Mouse (Mus musculus) thymus, adult 2 months (tissue): ENCODE measurements at regions not wholly inside any gene's neighbourhood (a gene's known extent, or its start where the extent isn't known, plus 50 kb on each side); places are given as distances from the start of the nearest gene placed in this dataset.

Experiments
- DNase-seq: peaks from one replicate; pipeline ENCODE4 v3.0.0; 2021
- H3K27ac ChIP-seq: fragments of 200-500 bp; 2 replicates; pipeline ENCODE4 v1.5.1; 2012; ENCODE audit warnings: low read length, control low read depth; ENCODE audit not compliant: control insufficient read depth, insufficient read depth
- H3K27me3 ChIP-seq: fragments of 200-500 bp; 2 replicates; pipeline ENCODE4 v1.6.1; 2012; ENCODE audit warnings: mild to moderate bottlenecking, low read length, moderate library complexity, mixed read lengths; ENCODE audit not compliant: control insufficient read depth, insufficient read depth
- H3K36me3 ChIP-seq: fragments of 200-500 bp; 2 replicates; pipeline ENCODE4 v1.6.1; 2012; ENCODE audit warnings: mild to moderate bottlenecking, low read length, moderate library complexity; ENCODE audit not compliant: control insufficient read depth, insufficient read depth
- H3K4me1 ChIP-seq: fragments of 200-500 bp; replicated peaks from 2 replicates; pipeline ENCODE4 v1.6.1; 2012; ENCODE audit warnings: low read length; ENCODE audit not compliant: control insufficient read depth, insufficient read depth
- H3K4me3 ChIP-seq: fragments of 200-500 bp; 2 replicates; pipeline ENCODE4 v1.5.1; 2012; ENCODE audit warnings: mild to moderate bottlenecking, low read length, control low read depth, moderate library complexity; ENCODE audit not compliant: control insufficient read depth, insufficient read depth
- CTCF ChIP-seq: fragments of 200-500 bp; IDR thresholded peaks from 2 replicates; pipeline ENCODE4 v1.5.1; 2012; ENCODE audit warnings: mild to moderate bottlenecking, control low read depth, low read length, moderate library complexity, borderline replicate concordance; ENCODE audit not compliant: control insufficient read depth, poor library complexity, insufficient read depth; ENCODE audit errors: extremely low read depth
- POLR2A ChIP-seq: fragments of 200-500 bp; IDR thresholded peaks from 2 replicates; pipeline ENCODE4 v1.6.1; 2012; ENCODE audit warnings: mild to moderate bottlenecking, low read length, control low read depth, moderate library complexity; ENCODE audit not compliant: control insufficient read depth, poor library complexity, insufficient read depth; ENCODE audit errors: extremely low read depth
- WGBS: fragments of 180-500 bp; shearing (Covaris S2); methylation state at CpG from one replicate; pipeline ENCODE4 v1.1.7; 2018; 5-methylcytosine and 5-hydroxymethylcytosine counted together

DNA sequence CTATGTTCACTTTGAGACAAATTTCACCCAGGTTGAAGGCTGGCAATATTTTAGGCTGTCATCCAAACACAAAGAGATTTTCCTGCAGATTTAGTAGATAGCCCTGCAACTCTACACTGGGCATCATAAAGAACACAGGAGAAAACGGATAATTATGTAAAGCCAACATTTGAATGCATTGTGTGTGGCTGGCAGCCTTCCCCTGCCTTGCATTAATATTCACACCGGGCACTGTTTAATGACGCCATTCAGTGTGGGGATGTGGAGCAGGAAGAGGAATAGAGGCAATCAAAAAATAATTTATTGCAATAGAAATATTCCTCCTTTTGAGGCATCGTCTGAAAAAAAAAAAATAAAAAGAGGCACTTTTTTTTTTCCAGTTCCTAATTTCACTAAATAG, 105.7 kb downstream of the Samd5 start:
- WGBS: 67% methylated on average over 4 of the region's 4 CpGs
- Histone ChIP-seq H3K4me1 (no peaks in the 10 kb centered on the region), H3K27me3 (no peaks in the 10 kb centered on the region), H3K27ac (no peak overlapping the region), H3K36me3 (no peaks in the 10 kb centered on the region), H3K4me3 (no peak overlapping the region)
- TF ChIP-seq POLR2A (no peak), CTCF (no peak)
- no peak for DNase-seq

GRCm38 (mm10) chr10:9557517-9558065, 117.4 kb downstream of the Samd5 start:
- H3K27ac ChIP-seq: no peak overlapping the region
- TF ChIP-seq POLR2A (no peak), CTCF (no peak)
- 91% methylated on average over 4 of the region's 4 CpGs for WGBS
- H3K27me3 ChIP-seq: no peaks in the 10 kb centered on the region
- H3K4me1 ChIP-seq: no peaks in the 10 kb centered on the region
- H3K36me3 ChIP-seq: no peaks in the 10 kb centered on the region
- H3K4me3 ChIP-seq: no peak overlapping the region
- DNase-seq: no peak

GRCm38 (mm10) chr10:9557092-9557491, 117.9 kb downstream of the Samd5 start:
- Histone ChIP-seq H3K27me3 (no peaks in the 10 kb centered on the region), H3K36me3 (no peaks in the 10 kb centered on the region), H3K27ac (no peak overlapping the region), H3K4me1 (no peaks in the 10 kb centered on the region), H3K4me3 (no peak overlapping the region)
- DNase-seq: no peak
- no peak for TF ChIP-seq POLR2A
- no peak for TF ChIP-seq CTCF
- WGBS: 70% methylated on average over 1 of the region's 1 CpGs

- Histone ChIP-seq H3K4me3 (no peak overlapping the region), H3K36me3 (no peaks in the 10 kb centered on the region), H3K27me3 (no peaks in the 10 kb centered on the region), H3K27ac (no peak overlapping the region), H3K4me1 (no peaks in the 10 kb centered on the region)
- WGBS: 89% methylated on average over 3 of the region's 3 CpGs
- TF ChIP-seq POLR2A (no peak), CTCF (no peak)
- DNase-seq: no peak
Measured at GRCm38 (mm10) chr10:9553946-9554345, 121.1 kb downstream of the Samd5 start.

- no peak for DNase-seq
- no peaks in the 10 kb centered on the region for H3K27me3 ChIP-seq
- H3K27ac ChIP-seq: no peak overlapping the region
- 91% methylated on average over 10 of the region's 10 CpGs for WGBS
- H3K4me1 ChIP-seq: no peaks in the 10 kb centered on the region
- no peak for TF ChIP-seq POLR2A
- no peak for TF ChIP-seq CTCF
- H3K4me3 ChIP-seq: no peak overlapping the region
- no peaks in the 10 kb centered on the region for H3K36me3 ChIP-seq
Measured at GRCm38 (mm10) chr10:9549913-9550709, 124.9 kb downstream of the Samd5 start.

DNA sequence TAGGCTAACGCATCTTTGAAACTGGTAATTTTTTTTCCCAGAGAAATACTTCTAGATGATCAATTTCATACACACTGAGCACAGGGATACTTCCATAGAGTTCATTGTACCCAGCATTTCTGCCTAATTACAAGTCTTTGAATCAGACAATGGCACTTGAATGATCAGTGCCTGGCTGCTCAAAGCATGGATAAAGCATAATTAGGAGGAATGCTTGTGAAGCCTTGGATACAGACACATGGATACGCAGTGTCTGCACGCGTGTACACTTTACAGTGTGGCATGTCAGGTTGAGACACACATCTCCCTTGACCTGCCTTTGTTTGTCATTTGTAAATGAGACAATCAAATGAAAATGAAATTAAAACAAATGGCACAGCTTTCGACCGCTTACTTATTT, 129.2 kb downstream of the Samd5 start:
- DNase-seq: no peak
- no peaks in the 10 kb centered on the region for H3K4me1 ChIP-seq
- H3K36me3 ChIP-seq: no peaks in the 10 kb centered on the region
- no peaks in the 10 kb centered on the region for H3K27me3 ChIP-seq
- WGBS: 98% methylated on average over 6 of the region's 6 CpGs
- no peak overlapping the region for H3K27ac ChIP-seq
- no peak overlapping the region for H3K4me3 ChIP-seq
- TF ChIP-seq CTCF: no peak
- no peak for TF ChIP-seq POLR2A
